Mouse (Mus musculus) left cerebral cortex, postnatal 10 days (tissue): ENCODE measurements around the gene Rps19bp1. TPM values are rescaled to one million over a fixed set of nuclear protein-coding genes. Genes with fewer than 3 reads are reported as not detected.

ENCODE experiments used
- DNase-seq, 2 experiments: peaks; one replicate each; pipeline ENCODE4 v3.0.0; 2021 to 2022; ENCODE audit warnings: low spot score in 2 of 2, mixed read lengths in 1 of 2; ENCODE audit errors: extremely low spot score in 1 of 2
- intact Hi-C: fragments of 180-260 bp; cut with DNase I; formaldehyde crosslinking; loops from one replicate; pipeline ENCODE4 v1.15.1; 2025
- total RNA-seq, 2 experiments: library from RNA; stranded (reverse); gene quantifications; 2 replicates each; pipeline ENCODE4 v1.2.3; 2021

Rps19bp1 gene
- 10 to 100 TPM; 41.5 to 47.5 TPM for total RNA-seq

- intact Hi-C loops = loop anchor here (10.0 kb wide), 1 partner anchor 931 kb away; the partner anchor contains the start of gene Mrtfa
Measured at GRCm38 (mm10) chr15:80263610-80264575, at the start of gene Rps19bp1. Gene Rps19bp1 (minus strand): TSS chr15:80264315.

DNA sequence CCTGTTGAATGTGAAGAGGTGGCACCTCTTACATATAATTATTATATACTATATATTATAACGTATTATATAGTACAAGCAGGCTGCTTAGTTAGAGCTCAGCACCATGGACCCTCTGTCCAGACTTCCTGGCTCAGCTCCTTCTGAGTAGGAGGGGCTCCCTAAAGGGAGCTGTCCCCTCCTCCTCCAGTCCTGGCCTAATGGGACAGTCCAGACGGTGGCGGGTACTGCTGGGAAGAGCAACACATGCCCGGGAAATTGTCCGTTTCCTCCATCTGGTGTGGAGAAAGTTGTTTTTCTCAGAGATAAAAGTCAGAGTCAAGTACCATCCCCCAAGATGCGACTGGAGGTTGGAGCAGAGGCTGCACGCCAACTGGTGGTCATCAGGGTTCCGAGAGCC is 42.0 kb upstream of the Rps19bp1 start:
- intact Hi-C loops = no loop called here
- DNase-seq = no peak

More at GRCm38 (mm10) chr15:80263610-80264575, at the start of gene Rps19bp1:
- DNase-seq = peak; percentile 87 to 94

GRCm38 (mm10) chr15:80304188-80304587 is 40.1 kb upstream of the Rps19bp1 start:
- intact Hi-C loops = no loop called here
- no peak for DNase-seq

- intact Hi-C loops = no loop called here
- no peak for DNase-seq
Measured at GRCm38 (mm10) chr15:80303779-80304178, 39.7 kb upstream of the Rps19bp1 start.

DNA sequence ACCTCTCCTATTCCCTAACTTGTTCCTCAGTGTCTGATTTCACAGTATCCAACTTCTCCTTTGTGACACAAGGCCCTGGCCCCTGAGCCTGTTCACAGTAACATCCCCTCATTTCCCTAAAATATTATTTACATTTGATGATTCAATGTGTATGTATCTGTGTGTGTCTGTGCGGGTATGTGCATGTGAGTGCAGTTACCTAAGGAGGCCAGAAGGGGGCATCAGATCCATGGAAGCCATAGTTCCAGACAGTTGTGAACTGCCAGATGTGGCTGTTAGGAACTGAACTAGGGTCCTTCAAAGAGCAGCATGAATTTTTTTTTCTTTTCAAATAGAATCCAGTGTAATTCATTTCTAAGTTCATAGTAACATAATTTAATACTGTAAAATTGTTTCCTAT is 33.0 kb upstream of the Rps19bp1 start:
- no peak for DNase-seq

GRCm38 (mm10) chr15:80289436-80289835 is 25.3 kb upstream of the Rps19bp1 start:
- peak; percentile 63 to 79 for DNase-seq
- intact Hi-C loops = loop anchor here (5.0 kb wide), 1 partner anchor 413 kb away; no protein-coding TSS in a partner anchor

More for the DNA sequence above, 33.0 kb upstream of the Rps19bp1 start:
- intact Hi-C loops = no loop called here

GRCm38 (mm10) chr15:80288036-80288435 is 23.9 kb upstream of the Rps19bp1 start:
- DNase-seq = peak in 1 of 2 experiments; percentile 51
- intact Hi-C loops = loop anchor here (5.0 kb wide), 1 partner anchor 414 kb away; no protein-coding TSS in a partner anchor

DNA sequence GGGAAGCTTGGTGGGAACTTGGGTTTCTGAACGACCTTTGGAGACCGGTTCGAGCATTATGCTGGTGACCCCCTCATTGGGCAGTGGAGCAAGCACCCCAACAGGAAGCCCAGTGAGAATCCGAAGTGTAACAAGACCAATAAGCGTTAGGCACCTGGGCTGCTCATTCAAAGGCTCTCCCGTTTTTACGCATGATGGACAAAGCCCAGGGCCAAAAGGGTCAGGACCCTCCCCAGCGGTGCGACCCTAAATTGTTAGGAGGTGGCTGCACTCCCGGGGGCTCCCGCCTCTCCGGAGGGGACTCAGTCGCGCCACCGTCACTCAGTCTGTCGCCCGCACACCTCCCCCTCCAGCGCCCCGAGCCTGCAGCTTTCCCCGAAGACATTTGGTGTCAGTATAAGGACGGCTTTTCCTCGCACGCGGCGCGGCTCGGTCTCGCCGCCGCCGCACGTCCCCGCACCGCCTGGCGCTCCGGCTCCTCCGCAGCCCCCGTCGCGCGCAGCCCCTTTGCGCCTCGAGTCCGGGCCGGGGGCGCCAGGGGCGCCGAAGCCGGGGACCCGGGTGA is 22.8 kb upstream of the Rps19bp1 start, which contains the start of gene Cacna1i:
TSS of gene Cacna1i (plus strand) at position 388 of the 565 bp plus-strand sequence.
- DNase-seq = peak in 1 of 2 experiments; percentile 75
- intact Hi-C loops = loop anchor here (5.0 kb wide), 1 partner anchor 415 kb away; no protein-coding TSS in a partner anchor

- DNase-seq = no peak
- intact Hi-C loops = no loop called here
Measured at GRCm38 (mm10) chr15:80280646-80281045, 16.5 kb upstream of the Rps19bp1 start.

DNA sequence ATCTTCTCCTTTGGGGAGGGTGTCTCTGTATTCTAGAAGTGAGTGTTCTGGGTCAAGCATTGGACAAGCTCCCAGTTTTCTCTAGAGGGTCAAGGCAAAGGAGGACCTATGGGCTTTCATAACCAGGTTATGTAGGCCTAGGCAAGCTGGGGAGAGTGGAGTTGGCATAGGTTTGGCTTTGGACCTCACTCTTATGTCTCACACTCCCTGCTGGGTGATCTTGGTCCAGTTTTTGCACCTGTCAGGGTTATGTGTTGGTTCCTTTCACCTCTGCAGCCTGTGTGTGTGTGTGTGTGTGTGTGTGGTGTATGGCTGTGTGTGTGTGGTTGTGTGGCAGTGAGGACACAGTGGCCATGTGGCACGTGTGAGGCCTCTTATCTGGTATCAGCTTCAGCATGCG is 14.9 kb upstream of the Rps19bp1 start:
- intact Hi-C loops = no loop called here

DNA sequence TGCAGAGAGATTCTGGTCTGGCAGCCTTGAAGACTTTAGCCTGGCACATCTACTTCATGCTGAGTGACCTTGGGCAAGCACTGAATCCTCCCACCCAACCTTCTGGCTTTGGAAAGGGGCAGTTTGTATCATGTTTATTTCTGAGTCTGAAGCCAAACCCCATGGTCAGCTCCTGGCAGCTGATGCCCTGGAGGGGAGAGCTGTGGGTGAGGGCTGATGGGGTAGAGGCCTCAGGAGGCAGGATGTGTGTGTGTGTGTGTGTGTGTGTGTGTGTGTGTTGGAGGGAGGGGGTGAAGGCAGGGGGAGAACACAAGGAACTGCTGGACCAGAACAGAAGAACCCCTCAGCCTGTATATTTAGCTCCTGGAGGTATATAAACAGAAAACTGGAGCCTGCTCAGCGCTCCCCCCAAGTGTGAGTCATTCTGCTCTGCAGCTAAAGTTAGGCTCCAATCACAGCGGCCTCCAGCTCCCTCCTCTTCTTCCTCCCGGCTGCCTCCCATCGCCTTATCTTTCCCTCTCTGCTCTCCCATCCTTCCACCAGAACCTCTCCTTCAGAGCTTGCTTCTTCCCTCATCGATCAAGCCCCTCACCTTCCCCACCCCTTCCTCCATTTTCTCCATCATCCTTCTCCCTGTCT is 14.1 kb upstream of the Rps19bp1 start:
- peak in 1 of 2 experiments; percentile 73 for DNase-seq
- intact Hi-C loops = no loop called here

More for the DNA sequence above, 14.9 kb upstream of the Rps19bp1 start:
- DNase-seq = no peak

GRCm38 (mm10) chr15:80277625-80278024 is 13.5 kb upstream of the Rps19bp1 start:
- peak in 1 of 2 experiments; percentile 66 for DNase-seq
- intact Hi-C loops = no loop called here

- DNase-seq = no peak
- intact Hi-C loops = no loop called here
Measured at GRCm38 (mm10) chr15:80277107-80277506, 13.0 kb upstream of the Rps19bp1 start.

DNA sequence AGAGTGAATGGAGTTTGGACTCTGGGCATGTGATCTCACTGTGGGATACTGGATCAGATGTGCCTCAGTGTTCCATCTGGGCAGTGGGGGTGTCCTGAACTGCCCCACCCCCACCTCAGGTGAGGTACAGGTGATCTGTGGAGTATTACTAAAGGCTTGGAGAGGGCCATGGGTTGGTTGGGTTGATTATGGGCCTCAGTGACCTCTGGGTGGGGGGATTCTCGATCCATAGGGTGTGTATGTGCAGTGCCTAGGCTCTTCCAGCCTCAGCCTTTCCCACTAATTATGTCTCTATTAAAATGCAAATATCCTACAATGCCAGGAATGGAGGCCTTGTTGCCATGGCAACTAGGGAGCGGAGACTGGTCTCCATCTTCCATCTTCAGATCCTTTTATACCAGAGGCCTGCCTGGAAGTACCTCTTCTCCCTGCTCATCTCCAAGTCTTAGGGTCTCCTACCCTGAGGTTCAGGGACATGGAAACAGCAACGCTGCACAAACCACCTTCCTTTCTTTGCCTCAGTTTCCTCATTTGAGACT is 7.8 kb upstream of the Rps19bp1 start:
- intact Hi-C loops = no loop called here
- no peak for DNase-seq

DNA sequence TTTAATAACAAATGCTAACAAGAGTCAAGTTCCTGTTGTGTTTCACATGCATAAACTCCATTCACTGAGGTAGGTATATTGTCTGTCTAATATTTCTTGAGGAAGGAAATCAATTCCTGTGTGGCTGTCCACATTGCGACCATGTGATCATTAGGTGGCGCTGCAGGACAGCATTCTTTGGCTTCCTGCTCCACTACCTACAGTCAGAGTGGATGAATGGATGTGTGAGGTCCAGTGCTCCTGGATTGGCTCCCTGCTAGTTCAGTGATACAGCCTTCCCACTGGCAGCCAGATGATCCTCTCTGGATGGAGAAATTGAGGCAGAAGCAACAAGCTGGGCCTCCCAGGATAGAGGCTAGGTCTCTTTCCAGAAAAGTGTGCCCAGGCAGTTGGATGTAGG is 2.2 kb upstream of the Rps19bp1 start:
- peak; percentile 82 to 87 for DNase-seq

DNA sequence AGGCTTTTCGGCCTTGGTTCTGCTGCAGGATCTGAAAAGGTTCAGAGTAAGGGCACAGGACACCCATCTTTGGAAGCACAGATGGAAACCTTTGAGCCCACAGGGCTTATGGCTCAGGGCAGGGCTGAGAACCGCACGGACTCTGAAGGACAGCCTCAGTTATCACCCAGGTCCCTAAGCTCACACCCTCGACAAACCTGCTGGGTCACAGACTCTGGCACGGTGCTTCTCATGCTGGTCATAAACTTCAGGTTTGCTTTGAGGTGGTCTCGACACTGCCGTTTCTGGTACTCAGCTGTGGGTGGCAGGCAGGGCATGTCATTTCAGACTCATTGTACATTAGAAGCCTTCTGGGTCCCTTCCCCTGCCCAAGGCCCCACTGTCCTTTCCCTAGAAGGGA is 3.0 kb downstream of the Rps19bp1 start:
- intact Hi-C loops = loop anchor here (10.0 kb wide), 1 partner anchor 934 kb away; the partner anchor contains the start of gene Mrtfa
- no peak for DNase-seq

More for the DNA sequence above, 2.2 kb upstream of the Rps19bp1 start:
- intact Hi-C loops = loop anchor here (2.0 to 10.0 kb wide), 4 partner anchors 366 to 929 kb away; partner anchors contain the start of gene Mrtfa

GRCm38 (mm10) chr15:80260677-80261076 is 3.4 kb downstream of the Rps19bp1 start:
- peak; percentile 80 to 84 for DNase-seq
- intact Hi-C loops = loop anchor here (10.0 kb wide), 1 partner anchor 934 kb away; the partner anchor contains the start of gene Mrtfa

DNA sequence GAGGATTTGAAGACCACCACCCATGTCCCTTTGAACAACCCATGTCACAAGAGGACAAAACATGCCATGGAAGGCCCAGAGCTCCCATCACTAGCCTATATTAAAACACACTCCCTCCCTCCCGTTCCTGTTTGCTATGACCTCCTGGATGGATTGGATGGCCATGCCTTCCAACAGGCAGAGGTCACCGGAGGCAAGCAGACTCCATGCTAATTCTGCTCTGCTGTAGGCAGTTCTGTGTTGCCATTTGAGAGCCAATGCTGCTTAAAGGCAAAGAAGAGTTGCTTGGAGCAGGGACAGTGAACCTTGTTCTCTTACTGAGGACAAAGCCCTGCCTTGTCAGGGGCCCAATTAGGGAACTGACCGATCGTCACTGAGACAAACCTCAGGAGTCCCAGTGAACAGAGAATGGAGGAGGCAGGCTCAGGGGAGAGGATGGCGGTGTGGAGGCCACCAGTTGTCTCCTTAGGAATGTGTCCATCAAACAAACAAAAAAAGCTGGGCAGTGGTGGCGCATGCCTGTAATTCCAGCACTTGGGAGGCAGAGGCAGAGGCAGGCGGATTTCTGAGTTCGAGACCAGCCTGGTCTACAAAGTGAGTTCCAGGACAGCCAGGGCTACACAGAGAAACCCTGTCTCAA is 4.6 kb downstream of the Rps19bp1 start:
- intact Hi-C loops = loop anchor here (10.0 kb wide), 1 partner anchor 935 kb away; the partner anchor contains the start of gene Mrtfa
- no peak for DNase-seq
